Mouse (Mus musculus) embryo, embryonic 9.5 days (tissue): Measurements from ENCODE around the gene Xlr4b.
"Not testable (repeated sequence)": the region's sequence is repeated elsewhere in the genome, so short reads cannot be mapped to it uniquely, and the experiment has no call there.

Experiments
- DNase-seq: peaks from one replicate; pipeline ENCODE4 v3.0.0-alpha.2; 2017; ENCODE audit errors: extremely low spot score

Xlr4b gene

GRCm38 (mm10) chrX:73213819-73214564 is at the start of gene Xlr4b:
Xlr4b (plus strand) TSS chrX:73214333.
- DNase-seq: not testable (repeated sequence)

- not testable (repeated sequence) for DNase-seq
Observed at GRCm38 (mm10) chrX:73176889-73177288, 37.2 kb upstream of the Xlr4b start, which contains the start of gene Spin2d. Spin2d (minus strand) TSS chrX:73176989.

GRCm38 (mm10) chrX:73191934-73192333 is 22.2 kb upstream of the Xlr4b start, which contains the start of gene Xlr3b:
Xlr3b (plus strand) TSS chrX:73192207.
- DNase-seq: not testable (repeated sequence)

GRCm38 (mm10) chrX:73225365-73225764 is 11.2 kb downstream of the Xlr4b start:
- DNase-seq: no peak

GRCm38 (mm10) chrX:73227914-73228605 is 13.9 kb downstream of the Xlr4b start, which contains the start of gene F8a:
F8a (plus strand) TSS chrX:73228291.
- DNase-seq: peak; percentile 73

GRCm38 (mm10) chrX:73228606-73229214 is 14.6 kb downstream of the Xlr4b start:
- peak; percentile 26 for DNase-seq

GRCm38 (mm10) chrX:73229288-73229687 is 15.2 kb downstream of the Xlr4b start:
- no peak for DNase-seq

GRCm38 (mm10) chrX:73242821-73243325 is 28.7 kb downstream of the Xlr4b start, which contains the start of gene Xlr4c:
Xlr4c (minus strand) TSS chrX:73243130.
- DNase-seq: not testable (repeated sequence)

- DNase-seq: not testable (repeated sequence)
Observed at GRCm38 (mm10) chrX:73262428-73262827, 48.3 kb downstream of the Xlr4b start.

- not testable (repeated sequence) for DNase-seq
Observed at GRCm38 (mm10) chrX:73265270-73265669, 51.1 kb downstream of the Xlr4b start, which contains the start of gene Xlr3c. Xlr3c (minus strand) TSS chrX:73265390.
